Mouse (Mus musculus) myocyte (in vitro differentiated cells): Measurements from ENCODE around the gene Lyrm4.

Experiments
- E2F4 ChIP-seq: IDR thresholded peaks from one replicate; pipeline ENCODE4 v1.6.1; 2011; ENCODE audit warnings: mild to moderate bottlenecking, control low read depth, moderate library complexity; ENCODE audit not compliant: insufficient read depth
- MAX ChIP-seq: IDR thresholded peaks from one replicate; pipeline ENCODE4 v1.6.1; 2011; ENCODE audit warnings: low read depth, mild to moderate bottlenecking, control low read depth
- MYOD1 ChIP-seq, 3 experiments: IDR thresholded peaks; one replicate each; pipeline ENCODE4 v1.6.1; 2011; ENCODE audit warnings: control low read depth in 2 of 3, low read depth in 2 of 3, mild to moderate bottlenecking in 2 of 3, moderate library complexity in 1 of 3; ENCODE audit not compliant: insufficient read length in 2 of 3, control insufficient read depth in 1 of 3
- MYOG ChIP-seq, 3 experiments: IDR thresholded peaks; one replicate each; pipeline ENCODE4 v1.6.1; 2011; ENCODE audit warnings: control low read depth in 2 of 3, low read depth in 2 of 3, mild to moderate bottlenecking in 2 of 3; ENCODE audit not compliant: insufficient read length in 2 of 3, control insufficient read depth in 1 of 3, insufficient read depth in 1 of 3
- POLR2A ChIP-seq: IDR thresholded peaks from one replicate; pipeline ENCODE4 v1.6.1; 2011; ENCODE audit warnings: low read depth, mild to moderate bottlenecking, control low read depth, moderate library complexity; ENCODE audit not compliant: insufficient read length
- POLR2AphosphoS2 ChIP-seq: IDR thresholded peaks from one replicate; pipeline ENCODE4 v1.6.1; 2011; ENCODE audit warnings: low read depth, control low read depth; ENCODE audit not compliant: insufficient read length
- TCF3 ChIP-seq: IDR thresholded peaks from one replicate; pipeline ENCODE4 v1.6.1; 2011; ENCODE audit warnings: low read depth, control low read depth; ENCODE audit not compliant: insufficient read length

DNA sequence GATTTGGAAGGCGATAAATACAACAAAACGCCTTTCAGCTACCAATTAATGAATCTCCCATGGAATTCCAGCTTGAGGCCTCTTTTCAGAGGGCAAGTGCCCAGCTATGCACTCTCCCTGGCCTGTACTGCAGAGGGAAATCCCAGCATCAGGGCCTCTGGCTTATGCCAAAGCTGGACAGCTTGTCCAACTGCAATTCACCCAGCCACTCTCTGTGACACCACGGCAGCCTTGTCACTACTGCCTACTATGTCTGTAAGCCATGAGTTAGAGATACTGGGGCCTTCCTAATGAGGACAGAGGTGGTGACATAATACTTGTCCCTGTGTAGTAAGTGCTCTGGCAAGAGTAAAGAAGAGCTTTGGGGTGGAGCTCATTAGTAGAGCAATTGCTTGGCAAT is 128.0 kb downstream of the Lyrm4 start:
- no peak for TF ChIP-seq POLR2A
- no peak for TF ChIP-seq TCF3
- TF ChIP-seq E2F4: no peak
- TF ChIP-seq MAX: no peak
- TF ChIP-seq POLR2AphosphoS2: no peak
- TF ChIP-seq MYOD1 (IDR thresholded peaks at IDR 0.05; ENCODE audit: control insufficient read depth in 1 of 3, insufficient read length in 2 of 3, low read depth in 2 of 3): no peak
- TF ChIP-seq MYOG (IDR thresholded peaks at IDR 0.05; ENCODE audit: control insufficient read depth in 1 of 3, insufficient read depth in 1 of 3, insufficient read length in 2 of 3, low read depth in 2 of 3): no peak
